Mouse (Mus musculus): ENCODE measurements around the gene Lmna.

DNA sequence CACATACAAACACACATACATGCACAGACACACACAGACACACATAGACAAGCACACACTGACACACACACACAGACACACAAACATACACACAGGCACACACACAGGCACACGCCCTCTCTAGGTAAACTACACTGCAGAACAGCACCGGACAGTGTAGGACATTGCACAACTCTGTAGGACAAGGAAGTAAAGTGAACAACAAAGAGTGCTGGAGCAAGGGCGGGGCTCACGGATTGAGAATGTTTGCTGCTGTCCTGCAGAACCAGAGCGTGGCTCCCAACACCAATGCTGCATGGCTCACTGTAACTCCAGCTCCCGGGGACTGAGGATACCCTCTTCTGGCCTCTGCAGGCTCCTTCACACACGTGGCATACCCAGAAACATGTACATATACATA is 66.9 kb downstream of the Lmna start:
- no peak for TF ChIP-seq CHD2 (IDR thresholded peaks at IDR 0.05; ENCODE audit: low read depth, low read length)
- TF ChIP-seq ZC3H11A (IDR thresholded peaks at IDR 0.05; ENCODE audit: borderline replicate concordance, low read depth, low read length): no peak
